Mouse (Mus musculus): ENCODE measurements around the gene Rab35. TPM values are rescaled to one million over a fixed set of nuclear protein-coding genes. Genes with fewer than 3 reads are reported as not detected.

Gene Rab35
- polyA plus RNA-seq, 1 experiment from 2014 or later = 18.7 TPM

DNA sequence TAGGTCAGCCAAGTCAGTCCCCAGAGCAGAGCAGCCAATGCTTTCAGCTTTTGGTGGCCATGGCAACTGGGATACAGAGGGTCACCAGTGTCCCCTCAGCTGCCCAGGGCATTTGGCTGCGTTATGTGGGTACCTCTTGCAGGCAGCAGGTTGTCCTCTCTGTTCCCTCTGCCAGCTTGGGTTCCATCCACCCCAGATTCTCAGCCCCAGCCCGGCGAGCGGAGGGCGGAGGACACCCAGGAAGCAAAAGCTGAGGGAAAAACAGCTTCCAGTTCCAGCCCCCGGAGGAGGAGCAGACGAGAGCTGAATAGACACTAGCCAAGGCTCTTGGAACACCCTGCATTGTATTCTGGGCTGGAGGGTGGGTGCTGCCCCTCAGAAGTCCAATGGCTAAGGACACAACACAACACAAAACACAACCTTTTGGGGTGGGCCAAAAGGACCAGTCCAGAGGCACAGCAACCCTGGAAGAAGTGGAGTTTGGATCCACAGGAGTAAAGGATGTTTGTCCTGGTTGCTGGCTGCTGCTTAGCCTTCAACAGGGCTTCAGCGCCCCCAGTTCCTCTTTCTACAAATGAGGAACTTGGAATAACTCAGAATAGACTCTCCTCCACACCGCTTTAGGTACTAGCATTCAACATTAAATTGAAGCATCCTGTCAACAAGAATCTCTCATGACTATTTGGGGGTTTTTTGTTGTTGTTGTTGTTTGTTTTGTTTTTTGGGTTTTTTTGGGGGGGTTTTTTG lies 7.8 kb upstream of the Rab35 start:
- H3K4me3 ChIP-seq = no peak overlapping the region
- H3K4me2 ChIP-seq = no peak overlapping the region
- no peak overlapping the region for H3K9ac ChIP-seq
- H3K36me3 ChIP-seq (replicated peaks) = peaks cover 15% of the 10 kb centered on the region; the same call in 1 of the 2 replicates
- ATAC-seq (replicated peaks) = no peak
- no peak overlapping the region for H3K27ac ChIP-seq
- no peaks in the 10 kb centered on the region for H3K9me3 ChIP-seq
- H3K27me3 ChIP-seq (replicated peaks) = no peaks in the 10 kb centered on the region
- no peaks in the 10 kb centered on the region for H3K4me1 ChIP-seq
- 76% methylated on average over 9 of the region's 9 CpGs for WGBS

- ATAC-seq (replicated peaks) = no peak
Observed at GRCm38 (mm10) chr5:115626237-115626886, 5.3 kb upstream of the Rab35 start.

DNA sequence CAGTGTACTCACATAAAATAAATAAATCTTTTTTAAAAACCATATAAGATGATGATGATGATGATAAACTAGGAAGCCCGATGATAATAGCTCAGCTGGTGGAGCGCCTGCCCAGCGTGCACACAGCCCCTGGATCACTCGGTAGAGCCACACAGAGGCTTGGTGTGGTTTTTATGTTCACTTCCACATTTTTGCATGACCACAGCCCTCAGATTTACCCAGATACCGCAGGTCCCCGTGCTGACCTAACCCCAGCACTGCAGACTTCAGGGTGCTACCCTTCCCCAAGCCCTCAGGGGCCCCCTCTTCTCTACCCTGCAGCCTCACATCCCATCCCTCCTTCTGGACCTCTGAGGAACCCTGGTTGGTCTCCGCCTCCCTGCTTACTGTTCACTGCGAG lies 3.6 kb upstream of the Rab35 start:
- WGBS = 79% methylated on average over 8 of the region's 8 CpGs
- H3K9me3 ChIP-seq = no peaks in the 10 kb centered on the region
- no peaks in the 10 kb centered on the region for H3K27me3 ChIP-seq (replicated peaks)
- no peak overlapping the region for H3K4me2 ChIP-seq
- peaks cover 18% of the 10 kb centered on the region for H3K4me1 ChIP-seq
- no peak for ATAC-seq (replicated peaks)
- H3K9ac ChIP-seq = no peak overlapping the region
- no peak overlapping the region for H3K27ac ChIP-seq
- H3K36me3 ChIP-seq (replicated peaks) = no peaks in the 10 kb centered on the region
- H3K4me3 ChIP-seq = no peak overlapping the region

More at GRCm38 (mm10) chr5:115626237-115626886, 5.3 kb upstream of the Rab35 start:
- peaks cover 10% of the 10 kb centered on the region for H3K4me1 ChIP-seq
- 0 out of 2 replicates have a peak, but pooled peaks cover 3% of the 10 kb centered on the region for H3K36me3 ChIP-seq (replicated peaks)
- no peak overlapping the region for H3K27ac ChIP-seq
- H3K4me3 ChIP-seq = no peak overlapping the region
- 89% methylated on average over 10 of the region's 10 CpGs for WGBS
- no peak overlapping the region for H3K9ac ChIP-seq
- no peak overlapping the region for H3K4me2 ChIP-seq
- H3K27me3 ChIP-seq (replicated peaks) = no peaks in the 10 kb centered on the region
- H3K9me3 ChIP-seq = no peaks in the 10 kb centered on the region

- peaks cover 34% of the 10 kb centered on the region for H3K4me1 ChIP-seq
- no peaks in the 10 kb centered on the region for H3K9me3 ChIP-seq
- no peak for ATAC-seq (replicated peaks)
- H3K27me3 ChIP-seq (replicated peaks) = no peaks in the 10 kb centered on the region
- no peak overlapping the region for H3K4me3 ChIP-seq
- no peak overlapping the region for H3K4me2 ChIP-seq
- WGBS = 93% methylated on average over 4 of the region's 4 CpGs
- no peaks in the 10 kb centered on the region for H3K36me3 ChIP-seq (replicated peaks)
- H3K9ac ChIP-seq = no peak overlapping the region
- H3K27ac ChIP-seq = no peak overlapping the region
Observed at GRCm38 (mm10) chr5:115629672-115630071, 2.0 kb upstream of the Rab35 start.

GRCm38 (mm10) chr5:115630291-115630690 lies 1.4 kb upstream of the Rab35 start:
- Histone ChIP-seq H3K36me3 (replicated peaks) (no peaks in the 10 kb centered on the region), H3K27ac (0 out of 2 replicates have a peak overlapping the region, but pooled peaks have one; percentile 38), H3K4me2 (no peak overlapping the region), H3K4me1 (peaks cover 40% of the 10 kb centered on the region), H3K27me3 (replicated peaks) (no peaks in the 10 kb centered on the region), H3K9ac (no peak overlapping the region), H3K9me3 (no peaks in the 10 kb centered on the region), H3K4me3 (peak overlapping the region; percentile 75; the same call in 1 of the 2 replicates)
- ATAC-seq (replicated peaks) = no peak
- 47% methylated on average over 5 of the region's 5 CpGs for WGBS

DNA sequence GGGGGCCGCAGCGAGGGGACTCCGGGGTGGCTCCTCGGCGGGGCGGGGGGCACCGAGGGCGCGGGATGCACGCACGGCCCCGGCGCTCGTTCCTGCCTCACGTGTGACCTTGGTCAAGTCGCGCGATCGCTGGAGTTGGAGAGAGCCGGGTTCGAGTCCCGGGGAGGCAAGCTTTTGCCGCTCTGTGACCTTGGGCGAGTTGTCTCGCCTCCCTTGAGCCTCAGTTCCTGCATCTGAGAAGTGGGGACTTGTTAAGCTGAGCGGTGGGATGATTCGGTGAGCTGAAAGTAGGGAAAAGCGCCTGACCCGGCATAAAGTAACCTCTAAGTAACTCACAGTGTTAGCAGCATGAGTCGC lies 628 bp downstream of the Rab35 start:
- ATAC-seq (replicated peaks) = no peak
- 1% methylated on average over 30 of the region's 30 CpGs for WGBS
- H3K4me1 ChIP-seq = peaks cover 51% of the 10 kb centered on the region
- H3K27me3 ChIP-seq (replicated peaks) = no peaks in the 10 kb centered on the region
- peak overlapping the region; percentile 63 for H3K9ac ChIP-seq
- peak overlapping the region; percentile 90 for H3K27ac ChIP-seq
- no peaks in the 10 kb centered on the region for H3K9me3 ChIP-seq
- no peaks in the 10 kb centered on the region for H3K36me3 ChIP-seq (replicated peaks)
- H3K4me2 ChIP-seq = peak overlapping the region; percentile 67
- peak overlapping the region; percentile 75 for H3K4me3 ChIP-seq

DNA sequence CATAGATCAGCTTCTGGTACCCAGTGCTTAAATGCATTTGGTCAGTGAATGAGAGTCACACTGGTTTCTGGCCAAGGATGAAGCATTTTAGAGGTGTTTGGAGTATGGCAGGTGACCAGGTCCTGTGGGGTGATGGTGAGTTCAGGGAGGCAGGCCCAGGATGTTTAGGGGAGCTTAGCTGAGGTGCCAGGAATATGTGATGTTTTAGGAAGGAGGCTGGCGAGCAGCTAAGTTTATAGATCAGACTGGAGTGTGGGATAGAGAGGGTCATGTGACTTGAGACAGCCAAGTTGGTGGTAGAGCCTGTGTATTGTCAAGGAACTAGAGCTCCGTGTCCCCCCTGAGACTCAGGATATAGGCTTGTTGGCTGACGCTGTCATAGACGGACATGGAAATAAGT lies 1.4 kb downstream of the Rab35 start:
- Histone ChIP-seq H3K4me3 (peak overlapping the region; percentile 75), H3K27ac (no peak overlapping the region), H3K27me3 (replicated peaks) (no peaks in the 10 kb centered on the region), H3K36me3 (replicated peaks) (no peaks in the 10 kb centered on the region), H3K4me2 (peak overlapping the region; percentile 67), H3K9ac (peak overlapping the region; percentile 63), H3K4me1 (peaks cover 51% of the 10 kb centered on the region), H3K9me3 (no peaks in the 10 kb centered on the region)
- WGBS = 43% methylated on average over 4 of the region's 4 CpGs
- no peak for ATAC-seq (replicated peaks)

DNA sequence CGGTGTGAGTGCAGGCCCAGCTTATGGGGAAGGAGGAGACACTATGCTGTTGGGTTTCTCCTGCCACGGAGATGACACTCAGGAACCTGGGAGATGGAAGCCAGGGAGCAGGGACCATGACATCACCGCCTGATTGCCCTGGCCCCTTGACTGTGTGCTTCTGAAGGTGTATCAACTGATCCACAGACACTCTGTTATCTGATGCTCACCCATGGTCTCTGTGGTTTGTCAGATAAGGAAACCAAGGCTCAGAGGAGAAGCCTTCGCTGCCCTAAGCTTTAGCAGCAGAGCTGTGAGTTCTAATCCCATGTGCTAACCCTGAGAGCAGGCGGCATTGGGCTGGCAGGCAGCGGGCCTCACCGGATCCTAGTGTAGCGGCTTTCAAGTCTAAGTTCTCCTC lies 2.3 kb downstream of the Rab35 start:
- peaks cover 51% of the 10 kb centered on the region for H3K4me1 ChIP-seq
- H3K27me3 ChIP-seq (replicated peaks) = no peaks in the 10 kb centered on the region
- H3K27ac ChIP-seq = no peak overlapping the region
- 0 out of 2 replicates have a peak overlapping the region, but pooled peaks have one; percentile 67 for H3K4me2 ChIP-seq
- WGBS = 92% methylated on average over 8 of the region's 8 CpGs
- no peak overlapping the region for H3K4me3 ChIP-seq
- H3K9ac ChIP-seq = no peak overlapping the region
- H3K36me3 ChIP-seq (replicated peaks) = peaks cover 5% of the 10 kb centered on the region; the same call in 1 of the 2 replicates
- H3K9me3 ChIP-seq = no peaks in the 10 kb centered on the region
- no peak for ATAC-seq (replicated peaks)

GRCm38 (mm10) chr5:115635536-115635935 lies 3.8 kb downstream of the Rab35 start:
- Histone ChIP-seq H3K4me2 (no peak overlapping the region), H3K9ac (no peak overlapping the region), H3K36me3 (replicated peaks) (peaks cover 17% of the 10 kb centered on the region), H3K27ac (no peak overlapping the region), H3K4me1 (peaks cover 48% of the 10 kb centered on the region), H3K9me3 (no peaks in the 10 kb centered on the region), H3K27me3 (replicated peaks) (no peaks in the 10 kb centered on the region), H3K4me3 (no peak overlapping the region)
- WGBS = 69% methylated on average over 6 of the region's 6 CpGs
- ATAC-seq (replicated peaks) = no peak

DNA sequence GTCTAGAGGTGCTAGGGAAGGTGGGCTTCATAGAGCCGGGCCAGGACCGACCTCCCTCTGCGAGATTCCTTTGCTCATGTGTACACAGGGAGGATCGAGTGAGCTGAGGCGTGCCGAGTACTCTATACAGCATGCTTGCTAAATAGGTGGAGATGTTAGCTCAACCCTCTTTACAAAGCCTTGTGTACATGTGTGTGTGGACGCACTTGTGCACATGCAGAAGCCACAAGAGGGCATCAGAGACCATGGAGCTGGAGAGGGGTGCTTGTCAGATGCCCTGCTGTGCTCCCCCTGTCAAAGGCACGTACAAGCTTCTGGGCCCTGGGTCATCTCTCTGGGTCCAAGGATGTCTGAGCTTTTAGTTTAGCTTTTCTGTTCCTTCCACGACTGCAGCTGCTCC lies 12.5 kb downstream of the Rab35 start:
- Histone ChIP-seq H3K36me3 (replicated peaks) (peaks cover 39% of the 10 kb centered on the region), H3K27ac (no peak overlapping the region)
- ATAC-seq (replicated peaks) = no peak

DNA sequence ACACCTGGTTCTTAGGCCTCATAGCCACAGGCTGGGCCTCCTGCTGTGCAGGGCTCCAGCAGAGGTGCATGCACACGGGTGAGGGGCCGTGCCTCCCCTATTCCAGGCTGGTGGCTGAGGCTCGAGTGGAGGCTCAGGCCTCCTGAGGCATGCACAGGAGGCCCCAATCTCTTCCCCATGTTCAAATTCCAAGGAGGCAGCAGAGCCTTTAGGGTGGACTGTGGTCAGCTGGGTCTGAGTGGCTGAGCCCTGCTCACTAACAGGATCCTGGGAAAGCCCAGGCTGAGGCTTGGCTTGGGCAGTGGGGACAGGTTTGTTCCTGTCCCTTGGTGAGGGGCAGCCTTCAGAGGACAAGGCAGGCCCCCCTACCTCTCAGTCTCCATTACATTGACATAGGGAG lies 17.2 kb downstream of the Rab35 start:
- Histone ChIP-seq H3K27ac (no peak overlapping the region), H3K27me3 (replicated peaks) (no peaks in the 10 kb centered on the region), H3K9ac (no peak overlapping the region), H3K4me2 (no peak overlapping the region), H3K36me3 (replicated peaks) (peaks cover 35% of the 10 kb centered on the region), H3K4me3 (no peak overlapping the region), H3K4me1 (peaks cover 19% of the 10 kb centered on the region), H3K9me3 (no peaks in the 10 kb centered on the region)
- ATAC-seq (replicated peaks) = no peak
- 64% methylated on average over 3 of the region's 3 CpGs for WGBS

More for the DNA sequence above, 12.5 kb downstream of the Rab35 start:
- Histone ChIP-seq H3K4me1 (no peaks in the 10 kb centered on the region), H3K4me2 (no peak overlapping the region), H3K4me3 (no peak overlapping the region), H3K9ac (no peak overlapping the region), H3K27me3 (replicated peaks) (no peaks in the 10 kb centered on the region), H3K9me3 (no peaks in the 10 kb centered on the region)
- WGBS = 87% methylated on average over 9 of the region's 9 CpGs

DNA sequence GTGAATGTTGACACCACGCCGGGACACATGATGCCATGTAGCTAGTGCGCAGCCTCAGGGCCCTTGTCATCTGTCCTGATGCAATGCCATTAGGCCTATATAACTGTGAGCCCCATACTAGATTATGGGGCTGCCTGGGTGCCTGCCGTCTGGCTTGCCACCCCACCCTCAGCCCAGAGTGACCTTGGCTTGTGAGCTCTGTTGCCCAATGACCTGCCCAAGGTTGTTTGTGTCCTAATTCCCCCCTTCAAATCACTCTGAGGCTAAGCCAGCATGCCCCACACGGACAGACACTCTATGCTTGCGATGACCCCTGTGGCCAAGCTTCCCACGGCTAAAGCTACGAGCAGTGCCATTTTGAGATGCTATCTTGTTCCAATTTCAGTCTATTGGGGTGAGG lies 18.0 kb downstream of the Rab35 start:
- ATAC-seq (replicated peaks) = no peak
- Histone ChIP-seq H3K4me1 (peaks cover 19% of the 10 kb centered on the region), H3K36me3 (replicated peaks) (peaks cover 30% of the 10 kb centered on the region), H3K4me3 (no peak overlapping the region), H3K27me3 (replicated peaks) (no peaks in the 10 kb centered on the region), H3K9me3 (no peaks in the 10 kb centered on the region), H3K27ac (no peak overlapping the region), H3K4me2 (no peak overlapping the region), H3K9ac (no peak overlapping the region; the same call in 1 of the 2 replicates)
- WGBS = 85% methylated on average over 8 of the region's 8 CpGs

Measured in midbrain, embryonic 15.5 days (tissue).